Mouse (Mus musculus) fat pad, adult 2 months (tissue): Measurements from ENCODE around the gene Rasl10a.

Source experiments
- DNase-seq: peaks from one replicate; pipeline ENCODE4 v3.0.0-alpha.2; 2011; ENCODE audit warnings: low read depth, low spot score; ENCODE audit errors: extremely low read depth

Gene Rasl10a

DNA sequence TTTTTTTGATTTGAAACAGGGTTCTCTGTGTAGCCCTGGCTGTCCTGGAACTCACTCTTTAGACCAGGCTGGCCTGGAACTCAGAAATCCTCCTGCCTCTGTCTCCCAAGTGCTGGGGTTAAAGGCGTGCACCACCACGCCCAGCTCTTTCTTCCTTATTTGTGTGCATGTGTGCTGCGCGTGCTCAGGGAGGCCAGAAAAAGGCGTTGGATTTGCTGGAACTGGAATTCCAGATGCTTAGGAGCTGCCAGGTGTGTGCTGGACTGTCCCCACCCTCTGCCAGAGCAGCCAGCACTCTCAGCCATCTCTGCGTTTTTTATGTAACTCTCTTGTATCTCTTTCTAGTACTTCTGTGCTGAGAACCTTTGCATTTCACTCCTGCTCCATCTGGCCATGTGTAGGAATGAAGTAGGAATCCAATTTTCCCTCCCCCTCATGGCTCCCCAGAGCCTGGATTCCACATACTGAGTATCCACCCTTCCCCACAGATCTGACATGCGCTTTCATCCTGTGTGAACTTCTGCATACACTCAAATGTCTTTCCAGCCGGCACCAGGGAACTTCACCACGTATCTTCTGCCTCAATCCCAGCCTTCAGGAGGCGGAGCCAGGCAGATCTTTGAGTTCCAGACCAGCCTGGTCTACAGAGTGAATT is 5.6 kb upstream of the Rasl10a start:
- no peak for DNase-seq

DNA sequence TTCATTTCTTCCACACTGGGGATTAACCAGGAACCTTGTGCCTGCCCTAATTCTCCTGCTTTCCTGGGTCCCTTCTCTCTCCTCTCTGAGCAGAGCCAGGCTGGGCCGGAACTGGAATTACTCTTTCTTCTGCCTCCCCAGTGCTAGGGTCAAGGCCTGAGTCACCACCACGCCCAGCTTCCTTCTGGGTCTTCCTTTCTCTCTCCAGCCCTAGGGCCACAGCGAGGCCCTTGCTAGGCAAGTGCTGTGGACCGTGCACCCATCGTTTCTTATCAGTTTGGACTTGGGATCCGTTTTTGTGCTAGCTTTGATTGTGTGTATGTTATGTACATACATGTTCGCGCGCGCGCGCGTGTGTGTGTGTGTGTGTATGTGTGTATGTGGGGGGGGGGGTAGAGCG is 3.8 kb upstream of the Rasl10a start:
- DNase-seq, result no peak

DNA sequence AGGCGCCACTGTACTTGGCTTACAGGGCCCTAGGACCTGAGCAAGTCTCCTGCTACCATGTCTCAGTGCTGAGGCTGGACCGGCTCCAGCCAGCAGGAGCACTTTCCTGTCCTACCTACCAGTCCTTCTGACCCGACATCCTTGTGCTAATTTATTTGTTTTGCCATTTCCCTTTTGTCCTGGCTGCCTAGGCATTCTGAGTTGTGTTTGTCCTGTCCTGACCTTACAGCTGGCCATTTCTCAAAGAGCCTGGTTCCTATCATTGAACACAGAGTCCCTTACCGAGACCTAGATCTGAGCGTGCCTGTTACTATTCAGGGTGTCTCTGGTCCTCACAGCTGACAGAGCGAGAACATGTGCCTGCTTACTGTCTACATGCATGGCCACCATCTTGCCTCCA is 3.1 kb upstream of the Rasl10a start:
- no peak for DNase-seq

DNA sequence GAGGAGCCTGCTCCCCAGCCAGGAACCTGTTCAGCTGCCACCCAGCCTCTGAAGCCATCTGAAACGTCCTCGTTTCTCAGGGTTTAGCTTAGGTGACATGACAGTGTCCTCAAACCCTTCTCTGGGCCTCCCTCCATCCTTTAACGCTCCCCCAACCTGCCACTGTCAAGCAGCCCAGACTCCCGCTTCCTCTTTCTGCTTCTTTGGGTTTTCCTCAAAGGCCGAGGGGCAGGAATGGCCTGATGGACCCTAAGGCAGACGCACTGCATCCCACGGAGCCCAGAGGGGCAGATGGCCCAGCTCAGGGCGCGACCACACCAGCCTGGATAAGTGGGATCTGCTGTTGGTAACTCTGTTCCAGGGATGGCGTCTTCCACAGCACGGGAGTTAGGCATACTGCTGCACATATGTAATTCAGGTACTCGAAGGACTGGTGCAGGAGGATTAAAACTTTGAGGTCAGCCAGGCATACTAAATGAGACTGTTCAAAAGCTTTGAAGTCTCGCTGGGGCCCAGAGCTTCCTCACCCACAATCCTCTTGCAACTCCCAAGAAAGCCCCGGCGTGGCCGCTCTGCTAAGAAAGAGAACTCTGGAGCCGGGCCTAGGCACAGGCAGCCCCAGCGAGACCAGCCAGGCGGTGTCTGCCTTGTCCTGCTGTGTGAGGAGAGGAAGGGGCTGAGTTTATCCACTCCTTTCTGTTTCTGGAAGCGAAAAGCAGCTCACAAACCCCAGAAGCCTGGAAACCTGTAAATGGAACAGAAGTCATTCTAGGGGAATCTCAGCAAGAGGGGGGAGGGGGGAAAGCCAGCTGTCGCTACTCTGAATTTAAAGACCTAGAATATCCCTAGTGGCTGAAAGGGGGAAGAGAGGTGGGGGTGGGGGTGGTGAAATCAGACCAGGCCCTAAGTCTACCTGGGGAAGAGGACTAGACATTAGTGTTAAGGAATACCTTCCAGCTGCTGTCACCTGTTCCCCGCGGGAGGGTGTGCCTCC is 1.7 kb upstream of the Rasl10a start:
- DNase-seq, result no peak

DNA sequence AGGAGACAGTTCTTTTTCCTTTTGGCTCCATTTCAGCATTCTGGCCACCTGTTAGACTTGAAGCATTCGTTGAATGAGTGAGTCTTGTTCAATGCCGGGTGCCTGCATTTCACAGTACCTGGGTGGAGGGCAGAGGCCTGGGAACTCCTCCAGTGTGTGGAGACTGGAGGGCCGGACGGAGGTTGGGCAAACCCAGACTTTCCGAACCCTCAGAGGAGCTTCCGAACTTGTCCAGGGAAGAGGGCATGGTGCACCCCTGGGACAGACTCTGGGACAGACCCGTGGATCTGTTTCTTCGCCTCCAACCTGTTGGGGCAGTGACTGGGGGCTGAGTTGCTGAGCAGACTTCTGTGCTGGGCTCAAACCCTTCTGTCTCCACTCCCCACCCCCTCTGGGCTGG is 864 bp upstream of the Rasl10a start:
- no peak for DNase-seq

DNA sequence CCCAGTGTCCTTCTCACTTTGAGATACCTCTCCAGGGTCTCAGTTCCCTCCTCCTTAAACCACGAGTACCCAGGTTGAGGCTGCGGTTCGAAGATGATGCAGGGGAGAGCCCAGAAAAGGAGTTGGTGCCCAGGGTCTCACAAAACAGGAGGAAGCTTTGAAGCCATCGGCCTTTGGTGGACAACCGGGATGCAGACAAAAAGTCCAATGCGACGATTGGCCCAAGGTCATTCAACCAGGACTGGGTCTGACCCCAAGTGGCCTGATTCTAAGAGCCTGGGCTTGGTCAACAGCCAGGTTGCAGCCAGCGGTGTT is 430 bp upstream of the Rasl10a start:
- DNase-seq, result no peak

DNA sequence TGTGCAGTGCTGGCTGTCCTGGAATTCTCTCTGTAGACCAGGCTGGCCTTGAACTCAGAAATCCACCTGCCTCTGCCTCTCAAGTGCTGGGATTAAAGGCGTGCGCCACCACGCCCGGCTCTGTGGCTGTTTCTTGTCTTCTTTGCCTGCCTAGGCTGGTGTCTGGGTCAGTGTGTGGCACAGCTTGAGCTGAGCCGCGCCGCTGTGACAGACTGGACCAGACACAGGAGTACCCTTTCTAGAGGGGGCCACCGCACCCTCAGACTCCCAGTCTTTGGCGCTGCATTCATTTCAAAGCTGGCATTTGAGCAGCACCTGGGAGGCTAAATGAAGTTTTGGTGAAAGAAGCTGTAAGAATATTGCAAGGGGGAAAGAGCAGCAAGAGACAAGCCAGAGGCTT is 855 bp downstream of the Rasl10a start:
- no peak for DNase-seq

DNA sequence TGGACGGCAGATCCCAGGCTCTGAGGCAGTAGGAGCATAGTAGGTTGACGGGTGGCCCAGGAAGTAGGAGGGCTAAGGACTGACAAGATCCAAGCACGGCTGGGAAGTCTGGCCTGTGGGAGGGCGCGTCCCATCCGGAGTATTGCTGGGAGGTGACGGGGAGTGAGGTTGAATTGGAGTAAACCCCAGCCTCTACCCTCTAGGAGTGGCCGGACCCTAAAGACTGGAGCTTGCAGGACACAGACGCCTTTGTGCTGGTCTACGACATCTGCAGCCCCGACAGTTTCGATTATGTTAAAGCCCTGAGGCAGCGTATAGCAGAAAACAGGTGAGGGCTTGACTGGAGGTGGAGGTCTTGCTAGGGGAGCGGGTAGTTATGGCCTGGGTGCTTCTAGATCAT is 1.3 kb downstream of the Rasl10a start:
- DNase-seq, result no peak

DNA sequence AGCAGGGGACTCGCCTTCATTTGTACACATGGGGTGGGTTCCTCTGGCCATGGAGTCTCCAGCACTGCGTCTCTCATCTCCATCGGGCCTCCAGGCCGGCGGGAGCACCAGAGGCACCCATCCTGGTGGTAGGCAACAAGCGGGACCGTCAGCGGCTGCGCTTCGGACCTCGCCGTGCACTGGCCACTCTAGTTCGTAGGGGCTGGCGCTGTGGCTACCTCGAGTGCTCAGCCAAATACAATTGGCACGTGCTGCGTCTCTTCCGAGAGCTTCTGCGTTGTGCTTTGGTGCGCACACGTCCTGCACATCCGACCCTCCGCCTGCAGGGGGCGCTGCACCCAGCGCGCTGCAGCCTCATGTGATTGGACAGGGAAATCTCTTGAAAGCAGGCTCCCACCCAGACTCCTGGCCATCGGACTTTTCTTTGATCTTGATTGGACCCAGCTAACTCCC is 1.8 kb downstream of the Rasl10a start:
- DNase-seq, result no peak

DNA sequence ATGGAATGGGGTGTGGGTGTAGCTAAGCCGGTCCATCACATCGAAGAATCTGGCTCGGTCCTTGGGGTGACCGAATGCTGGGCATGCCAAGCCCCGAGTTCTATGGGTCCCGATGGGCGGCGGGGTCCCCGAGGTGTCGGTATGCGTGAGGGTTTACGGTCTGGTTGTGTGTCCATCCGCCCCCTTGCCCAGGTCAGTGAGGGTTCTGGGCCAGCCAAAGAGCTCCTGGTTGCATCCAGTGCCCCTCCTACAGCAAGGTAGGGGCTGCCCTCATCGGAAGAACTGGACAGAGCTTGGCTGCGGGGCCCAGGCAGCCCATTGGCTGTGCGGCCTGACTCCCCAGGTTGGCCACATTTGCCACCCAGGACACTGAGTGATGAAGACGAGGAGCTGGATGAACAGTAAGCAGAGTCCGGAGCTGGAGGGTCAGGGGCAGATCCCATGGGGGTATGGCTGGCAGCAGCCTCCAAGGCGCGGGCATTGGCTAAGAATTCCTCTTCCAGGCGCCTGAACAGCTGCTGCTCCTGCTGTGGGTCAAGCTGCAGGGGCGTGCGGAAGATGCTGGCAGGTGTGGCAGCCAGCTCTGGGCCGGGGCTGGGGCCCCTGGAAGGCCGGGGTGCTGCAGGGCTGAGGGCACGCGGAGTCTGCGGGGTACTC is 3.0 kb downstream of the Rasl10a start:
- no peak for DNase-seq

DNA sequence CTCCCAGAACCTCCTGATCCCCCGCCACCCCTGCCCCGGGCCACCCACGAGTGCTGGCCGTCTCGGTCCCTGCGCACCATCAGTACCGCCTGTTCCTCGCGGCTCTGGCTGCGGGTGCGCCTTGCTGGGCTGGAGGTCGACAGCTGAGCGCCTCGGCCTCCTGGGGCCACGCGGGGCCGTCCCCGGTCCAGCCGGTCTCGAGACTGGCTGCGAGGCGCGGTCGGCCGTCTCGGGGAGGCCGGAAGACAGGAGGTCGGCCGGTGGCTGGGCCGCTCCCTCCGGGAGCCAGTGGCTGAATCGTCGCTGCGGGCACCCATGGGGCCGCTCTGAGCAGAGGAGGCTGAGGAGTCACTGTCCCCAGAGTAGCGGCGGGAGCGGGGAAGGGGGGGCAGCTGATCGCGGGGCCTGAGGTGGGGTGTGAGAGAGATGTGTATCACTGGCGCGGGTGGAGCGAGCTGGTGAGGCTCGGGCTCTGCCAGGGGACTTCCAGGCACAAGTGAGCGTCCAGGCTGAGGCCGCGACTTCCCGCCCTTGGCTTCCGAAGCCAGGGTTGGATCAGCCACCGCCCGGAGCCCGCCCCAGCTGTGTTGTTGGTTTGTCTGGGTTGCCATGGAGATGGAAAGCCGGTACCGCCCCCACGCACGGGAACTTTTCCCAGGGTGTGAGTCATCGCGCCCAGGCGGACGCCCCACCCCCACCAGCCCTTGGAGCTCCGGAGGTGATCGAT is 3.6 kb downstream of the Rasl10a start:
- DNase-seq, result no peak

DNA sequence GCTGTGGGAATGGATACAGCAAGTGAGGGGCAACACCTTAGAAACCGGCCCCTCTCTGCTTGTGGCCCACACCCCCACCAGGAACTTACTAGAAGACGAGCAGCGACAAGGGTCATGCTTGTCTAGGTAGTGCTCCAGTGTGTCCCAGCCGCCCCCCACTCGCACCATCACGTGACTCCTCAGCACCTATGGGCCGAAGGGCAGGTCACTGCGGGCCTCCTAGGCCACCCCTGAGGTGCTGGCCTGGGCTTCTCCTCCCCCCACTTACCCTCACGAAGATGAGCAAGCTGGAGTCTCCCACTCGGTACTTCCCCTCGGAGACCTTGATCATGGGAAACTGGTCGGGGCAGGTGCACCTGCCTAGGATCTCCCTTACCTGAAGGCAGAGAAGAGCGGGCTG is 4.4 kb downstream of the Rasl10a start:
- no peak for DNase-seq

DNA sequence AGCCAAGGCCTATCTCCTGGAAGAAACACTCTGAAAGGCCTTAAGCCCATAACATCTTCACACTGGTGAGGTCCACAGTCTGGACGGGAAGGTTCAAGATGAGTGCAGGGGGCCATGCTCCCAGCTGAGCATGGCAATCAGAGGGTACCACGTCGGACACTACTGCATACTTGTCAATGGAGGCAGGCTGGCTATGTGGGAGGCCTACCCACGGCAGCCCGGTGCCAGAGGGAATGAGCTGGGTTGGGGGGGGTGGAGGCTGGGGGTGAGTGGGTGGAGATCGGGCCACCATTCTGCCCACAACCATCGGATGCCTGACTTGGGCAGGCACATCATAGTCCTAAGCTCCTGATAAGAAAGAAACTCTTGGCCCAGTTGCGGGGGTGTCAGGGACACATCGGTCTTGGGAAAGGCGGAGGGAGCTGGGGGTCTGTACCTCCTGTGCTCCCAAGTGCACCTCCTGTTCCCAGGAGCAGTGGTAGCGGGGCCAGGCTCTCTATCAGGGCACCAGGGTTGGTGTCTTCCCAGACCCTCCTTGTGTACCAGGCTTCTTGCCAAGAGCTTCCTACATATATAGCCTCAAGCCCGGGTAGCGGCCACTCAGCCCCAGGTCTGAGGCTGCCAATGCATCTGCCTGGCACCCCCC is 5.1 kb downstream of the Rasl10a start:
- no peak for DNase-seq

DNA sequence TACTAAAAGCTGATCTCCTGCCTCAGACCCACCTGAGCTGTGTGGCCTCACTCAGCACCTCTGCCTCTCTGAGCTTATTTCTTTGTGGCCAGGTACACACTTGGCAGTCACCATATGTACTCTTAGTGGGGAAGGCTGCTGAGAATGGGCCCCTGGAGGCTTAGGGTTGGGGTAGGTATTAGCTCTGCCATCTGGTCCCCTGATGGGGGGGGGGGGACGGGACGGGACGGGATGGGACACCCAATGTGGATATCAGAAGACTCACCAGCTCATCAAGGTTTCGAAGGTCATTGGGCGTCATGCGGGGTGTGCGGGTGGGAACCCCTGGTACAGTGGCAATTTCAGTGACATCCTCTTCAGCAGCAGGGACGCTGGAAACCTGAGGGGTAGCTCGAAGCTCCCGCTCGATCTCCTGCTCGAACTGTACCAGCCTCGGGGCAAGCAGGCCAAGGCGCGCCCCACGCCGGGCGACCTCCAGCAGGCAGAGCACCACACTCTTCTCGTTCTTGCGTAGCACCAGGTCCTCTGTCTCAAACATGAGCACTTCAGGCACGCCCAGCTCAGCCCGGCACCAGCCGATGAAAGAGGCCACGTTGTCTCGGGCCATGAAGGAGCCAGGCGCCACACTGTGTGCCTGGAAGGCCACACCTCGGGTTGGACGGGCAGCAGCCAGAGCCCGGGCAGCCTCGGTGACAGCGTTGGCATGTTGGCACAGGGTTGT is 5.8 kb downstream of the Rasl10a start:
- DNase-seq, result no peak

DNA sequence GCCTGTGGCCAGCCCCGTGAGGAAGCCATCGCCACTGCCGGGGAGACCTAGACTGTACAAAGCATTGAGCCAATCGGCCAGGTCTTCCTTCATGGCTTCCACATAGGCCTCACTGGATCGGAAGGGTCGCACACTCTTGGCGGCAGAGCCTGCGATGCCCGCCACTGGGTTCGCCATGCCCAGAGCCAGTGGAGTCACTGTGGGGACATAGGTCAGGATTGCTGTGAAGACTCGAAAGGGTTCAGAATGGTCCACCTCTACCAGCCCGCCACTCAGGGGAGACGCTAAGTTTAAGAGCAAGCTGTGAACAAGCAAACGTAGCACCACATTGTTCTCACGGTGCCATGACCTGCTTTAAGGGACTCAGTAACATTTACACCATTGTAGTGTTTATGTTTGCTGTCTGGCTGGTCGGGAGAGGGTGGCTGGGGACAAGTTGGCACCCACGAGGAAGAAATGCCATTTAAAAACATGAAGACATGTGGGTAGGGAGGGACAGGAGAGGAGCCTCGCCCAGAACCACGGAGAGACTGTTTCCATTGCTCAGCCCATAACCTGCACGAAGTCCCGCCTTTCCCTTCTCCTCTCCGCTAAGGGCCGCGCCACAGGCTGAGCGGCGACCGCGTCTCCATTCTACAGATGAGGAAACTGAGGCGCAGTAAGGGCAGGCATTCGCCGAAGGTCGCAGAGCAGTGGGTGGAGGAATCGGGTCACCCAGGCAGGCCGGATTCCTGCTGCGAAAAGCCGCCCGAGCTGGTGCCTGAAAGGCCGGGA is 6.5 kb downstream of the Rasl10a start:
- no peak for DNase-seq

DNA sequence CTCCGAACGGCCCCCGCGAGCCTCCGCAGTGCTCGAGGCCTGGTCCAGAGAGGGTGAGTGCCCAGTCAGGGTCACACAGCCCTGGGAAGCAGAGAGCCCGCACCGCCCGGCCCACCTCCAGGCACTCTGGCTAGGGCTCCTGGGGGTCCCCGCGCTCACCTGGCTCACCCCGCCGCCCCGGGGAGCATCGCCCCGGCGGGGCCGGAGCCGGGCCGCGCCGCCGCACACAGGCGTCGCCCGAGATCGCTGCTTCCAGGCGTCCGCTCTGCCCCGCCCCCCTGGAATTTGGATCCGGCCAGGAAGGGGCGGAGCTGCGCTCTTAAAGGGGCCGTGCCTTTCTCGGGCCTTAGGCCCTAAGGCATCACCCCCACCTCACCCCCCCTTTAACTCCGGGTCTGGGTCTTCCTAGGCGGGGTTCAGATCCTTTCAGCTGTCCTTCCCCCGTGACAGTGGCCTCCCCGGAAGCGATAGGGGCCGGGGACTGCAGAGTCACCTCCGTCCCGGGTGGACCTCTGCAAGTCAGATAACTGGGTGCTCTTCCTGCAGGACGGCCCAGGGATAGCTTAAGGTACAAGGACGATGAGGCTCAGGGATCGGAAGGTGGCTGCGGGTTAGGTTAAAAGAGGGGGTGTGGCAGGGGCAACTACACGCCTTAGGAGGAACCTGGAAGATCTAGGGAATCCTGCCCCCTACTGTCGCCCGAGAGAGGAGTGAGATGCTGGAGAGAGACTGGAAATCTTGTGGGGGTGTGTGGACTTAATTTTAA is 7.3 kb downstream of the Rasl10a start, which contains the start of gene Gas2l1:
Gas2l1 (minus strand) TSS at position 272 of the 766 bp plus-strand sequence.
- no peak for DNase-seq

DNA sequence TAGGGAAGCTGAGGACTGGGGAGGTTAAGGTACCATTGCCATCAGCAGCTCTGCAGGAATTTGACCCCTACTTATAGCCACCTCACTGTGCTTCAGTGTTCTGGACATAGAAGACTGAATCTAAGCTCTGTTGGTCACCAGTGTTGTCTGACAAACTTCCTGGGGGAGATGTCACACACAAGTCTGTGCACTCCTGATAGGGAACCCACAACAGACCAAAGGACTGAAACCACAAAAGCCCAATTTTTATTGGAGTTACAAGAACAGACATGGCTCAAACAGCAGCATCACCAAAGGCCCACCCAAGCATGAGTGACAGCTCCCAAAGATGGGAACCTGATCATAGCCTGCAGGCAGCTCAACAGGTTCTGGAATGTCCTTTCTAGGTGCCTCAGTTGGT is 9.1 kb downstream of the Rasl10a start:
- DNase-seq, result no peak

DNA sequence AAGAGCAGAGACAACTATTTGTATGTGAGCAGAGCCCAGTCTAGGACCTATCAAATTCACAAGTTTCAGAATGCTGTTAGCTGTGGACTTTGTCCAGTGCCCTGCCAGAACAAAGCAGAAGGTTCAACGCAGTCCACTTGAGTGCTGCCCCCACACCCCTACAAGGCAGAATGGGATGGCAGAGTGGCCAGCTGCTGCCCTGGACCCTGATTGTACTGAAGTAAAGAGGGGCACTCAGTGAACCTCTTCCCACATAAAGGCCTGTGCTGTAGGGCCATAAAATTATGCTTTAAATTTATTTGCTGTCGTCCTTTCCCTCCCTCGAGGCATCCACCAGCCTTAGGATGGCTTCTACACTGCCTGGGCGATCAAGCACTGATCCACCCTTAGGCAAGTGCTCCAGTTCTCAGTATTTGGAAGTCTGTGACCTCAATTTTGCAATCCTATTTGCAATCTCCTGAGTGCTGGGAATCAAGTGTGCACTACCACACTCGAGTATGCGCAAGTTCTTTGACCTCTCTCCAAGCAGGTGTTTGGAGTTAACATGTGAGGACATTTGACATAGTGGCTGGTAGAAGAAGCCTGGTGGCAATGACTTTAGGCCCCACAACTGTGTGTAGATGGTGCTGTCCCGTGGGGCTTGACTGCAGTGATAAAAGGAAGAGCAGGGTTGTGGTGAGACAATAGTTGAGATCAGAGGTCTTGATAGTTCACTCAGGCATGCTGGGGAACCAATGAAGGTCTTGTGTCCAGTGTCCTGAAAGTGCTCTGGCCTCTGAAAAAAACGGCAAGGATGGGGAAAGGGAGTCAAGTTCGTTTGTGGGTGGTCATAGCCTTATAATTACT is 10.4 kb downstream of the Rasl10a start:
- peak; percentile 81 for DNase-seq
